Mouse (Mus musculus) ES-Bruce4 (cell line): ENCODE data around the gene Spef2.

Source experiments
- CTCF ChIP-seq: IDR thresholded peaks from one replicate; pipeline ENCODE4 v1.8.1; 2011; ENCODE audit warnings: low read depth, low read length
- EP300 ChIP-seq: IDR thresholded peaks from 2 replicates; pipeline ENCODE4 v1.6.1; 2011; ENCODE audit warnings: low read depth, low read length; ENCODE audit not compliant: insufficient read depth

DNA sequence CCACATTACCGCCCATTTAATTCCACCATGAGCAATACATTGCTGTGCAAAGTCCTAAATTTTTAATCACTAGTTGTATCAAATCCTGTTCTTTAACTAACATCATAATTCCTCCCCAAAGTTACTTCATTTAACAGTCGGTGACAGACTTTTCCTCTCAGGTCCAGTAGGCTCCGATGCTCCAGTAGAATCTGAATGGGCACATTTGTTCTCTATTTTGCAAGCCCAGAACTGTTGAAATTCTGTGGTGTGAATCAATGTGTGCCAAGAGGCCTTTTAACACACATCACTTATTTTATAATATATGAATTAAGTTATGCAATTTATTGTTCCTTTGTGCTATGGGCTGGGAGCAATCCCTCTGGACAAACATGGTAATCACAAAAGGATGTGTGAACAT is 2.3 kb upstream of the Spef2 start:
- TF ChIP-seq CTCF, result no peak
- TF ChIP-seq EP300, result no peak
